Mouse (Mus musculus) right cerebral cortex, postnatal 10 days (tissue): ENCODE data around the gene Ust.

Source experiments
- DNase-seq, 2 experiments: peaks; one replicate each; pipeline ENCODE4 v3.0.0; 2021; ENCODE audit warnings: low spot score in 2 of 2

Gene Ust

GRCm38 (mm10) chr10:8226650-8227049 is 292.0 kb downstream of the Ust start:
- DNase-seq, result no peak

- no peak for DNase-seq
Measured at GRCm38 (mm10) chr10:8224641-8225040, 294.0 kb downstream of the Ust start.

- DNase-seq, result no peak
Measured at GRCm38 (mm10) chr10:8224046-8224445, 294.6 kb downstream of the Ust start.

GRCm38 (mm10) chr10:8216946-8217345 is 301.7 kb downstream of the Ust start:
- DNase-seq, result no peak

GRCm38 (mm10) chr10:8215181-8215580 is 303.4 kb downstream of the Ust start:
- no peak for DNase-seq

GRCm38 (mm10) chr10:8213906-8214421 is 304.7 kb downstream of the Ust start:
- DNase-seq, result no peak

- DNase-seq, result no peak
Measured at GRCm38 (mm10) chr10:8213266-8213905, 305.2 kb downstream of the Ust start.

GRCm38 (mm10) chr10:8212611-8213226 is 305.9 kb downstream of the Ust start:
- no peak for DNase-seq

- DNase-seq, result no peak
Measured at GRCm38 (mm10) chr10:8211694-8212093, 306.9 kb downstream of the Ust start.

GRCm38 (mm10) chr10:8210366-8210765 is 308.3 kb downstream of the Ust start:
- no peak for DNase-seq

- DNase-seq, result no peak
Measured at GRCm38 (mm10) chr10:8207358-8207757, 311.3 kb downstream of the Ust start.

- no peak for DNase-seq
Measured at GRCm38 (mm10) chr10:8203681-8204080, 314.9 kb downstream of the Ust start.

GRCm38 (mm10) chr10:8199816-8200215 is 318.8 kb downstream of the Ust start:
- DNase-seq, result no peak

GRCm38 (mm10) chr10:8199026-8199756 is 319.4 kb downstream of the Ust start:
- DNase-seq, result peak in 1 of 2 experiments; percentile 45

GRCm38 (mm10) chr10:8197661-8198060 is 321.0 kb downstream of the Ust start:
- DNase-seq, result no peak

GRCm38 (mm10) chr10:8196300-8196699 is 322.3 kb downstream of the Ust start:
- DNase-seq, result peak; percentile 79 to 80

GRCm38 (mm10) chr10:8195730-8196129 is 322.9 kb downstream of the Ust start:
- no peak for DNase-seq

- no peak for DNase-seq
Measured at GRCm38 (mm10) chr10:8189331-8189981, 329.2 kb downstream of the Ust start.

- no peak for DNase-seq
Measured at GRCm38 (mm10) chr10:8185586-8185985, 333.0 kb downstream of the Ust start.

- DNase-seq, result no peak
Measured at GRCm38 (mm10) chr10:8184711-8185110, 333.9 kb downstream of the Ust start.

- DNase-seq, result no peak
Measured at GRCm38 (mm10) chr10:8183171-8183570, 335.5 kb downstream of the Ust start.

GRCm38 (mm10) chr10:8181596-8182185 is 336.9 kb downstream of the Ust start:
- no peak for DNase-seq
